Mouse (Mus musculus) MN1 (cell line): ENCODE results near the gene Cenpx.
A peak's percentile ranks its signal among the peaks of the same experiment; 100 is the strongest.

Source experiments
- DNase-seq: peaks from one replicate; pipeline ENCODE4 v3.0.0-alpha.2; 2016; ENCODE audit warnings: low spot score

The Cenpx gene

GRCm38 (mm10) chr11:120723509-120723908 lies 10.0 kb upstream of the Cenpx start:
- DNase-seq, result no peak

- DNase-seq, result no peak
These were observed 9.3 kb upstream of the Cenpx start for GRCm38 (mm10) chr11:120722761-120723382.

GRCm38 (mm10) chr11:120722067-120722630 lies 8.6 kb upstream of the Cenpx start:
- DNase-seq, result no peak

- DNase-seq, result no peak
These were observed 7.9 kb upstream of the Cenpx start, which contains the start of gene Rac3 for GRCm38 (mm10) chr11:120721124-120722066. Gene Rac3, plus strand, starts transcription at chr11:120721470.

- peak; percentile 80 for DNase-seq
These were observed 6.9 kb upstream of the Cenpx start for GRCm38 (mm10) chr11:120720450-120720849.

- no peak for DNase-seq
These were observed 6.4 kb upstream of the Cenpx start for GRCm38 (mm10) chr11:120719841-120720376.

- DNase-seq, result no peak
These were observed 5.7 kb upstream of the Cenpx start for GRCm38 (mm10) chr11:120719242-120719641.

- no peak for DNase-seq
These were observed 1.6 kb upstream of the Cenpx start for GRCm38 (mm10) chr11:120715131-120715530.

- no peak for DNase-seq
These were observed 1.0 kb upstream of the Cenpx start for GRCm38 (mm10) chr11:120714546-120714945.

- peak; percentile 58 for DNase-seq
These were observed 568 bp downstream of the Cenpx start for GRCm38 (mm10) chr11:120712771-120713568.

- DNase-seq, result no peak
These were observed 1.4 kb downstream of the Cenpx start for GRCm38 (mm10) chr11:120711980-120712604.

- DNase-seq, result no peak
These were observed 2.9 kb downstream of the Cenpx start for GRCm38 (mm10) chr11:120710672-120711071.

GRCm38 (mm10) chr11:120709551-120709950 lies 4.0 kb downstream of the Cenpx start:
- no peak for DNase-seq

GRCm38 (mm10) chr11:120707969-120708368 lies 5.6 kb downstream of the Cenpx start:
- no peak for DNase-seq

- peak; percentile 37 for DNase-seq
These were observed 6.3 kb downstream of the Cenpx start for GRCm38 (mm10) chr11:120707225-120707624.

GRCm38 (mm10) chr11:120706120-120706519 lies 7.4 kb downstream of the Cenpx start:
- DNase-seq, result no peak

GRCm38 (mm10) chr11:120704486-120705325 lies 8.8 kb downstream of the Cenpx start:
- peak; percentile 35 for DNase-seq

GRCm38 (mm10) chr11:120703696-120704454 lies 9.7 kb downstream of the Cenpx start:
- peak; percentile 51 for DNase-seq

GRCm38 (mm10) chr11:120697741-120698140 lies 15.8 kb downstream of the Cenpx start:
- DNase-seq, result peak; percentile 91
